Mouse (Mus musculus) heart, embryonic 11.5 days (tissue): ENCODE results near the gene Tmem26. TPM values are rescaled to one million over a fixed set of nuclear protein-coding genes. Genes with fewer than 3 reads are reported as not detected.

Source experiments
- ATAC-seq: fragments of 200-750 bp; cut with Nextera tagmentation; replicated peaks from 2 replicates; pipeline ENCODE4 v1.8.0; 2017; ENCODE audit warnings: moderate library complexity; ENCODE audit not compliant: insufficient number of reproducible peaks, low FRiP score, low TSS enrichment
- H3K27ac ChIP-seq: fragments of 300-500 bp; sonication (generic); 2 replicates; pipeline ENCODE4 v1.5.1; 2014; ENCODE audit warnings: mild to moderate bottlenecking, low read depth, low read length
- H3K27me3 ChIP-seq: fragments of 300-500 bp; sonication (generic); 2 replicates; pipeline ENCODE4 v1.6.1; 2014; ENCODE audit warnings: mild to moderate bottlenecking, low read length, mixed read lengths; ENCODE audit not compliant: control insufficient read depth, insufficient read depth
- H3K36me3 ChIP-seq: fragments of 300-500 bp; sonication (generic); 2 replicates; pipeline ENCODE4 v1.6.1; 2014; ENCODE audit warnings: mild to moderate bottlenecking, low read length, moderate library complexity, mixed read lengths; ENCODE audit not compliant: control insufficient read depth, insufficient read depth
- H3K4me1 ChIP-seq: fragments of 300-500 bp; sonication (generic); 2 replicates; pipeline ENCODE4 v1.6.1; 2014; ENCODE audit warnings: low read length; ENCODE audit not compliant: control insufficient read depth, insufficient read depth
- H3K4me2 ChIP-seq: fragments of 300-500 bp; sonication (generic); 2 replicates; pipeline ENCODE4 v1.6.1; 2014; ENCODE audit warnings: mild to moderate bottlenecking, moderate library complexity
- H3K4me3 ChIP-seq: fragments of 300-500 bp; sonication (generic); 2 replicates; pipeline ENCODE4 v1.5.1; 2014; ENCODE audit warnings: low read depth, low read length
- H3K9ac ChIP-seq: fragments of 300-500 bp; sonication (generic); 2 replicates; pipeline ENCODE4 v1.6.1; 2014; ENCODE audit warnings: mild to moderate bottlenecking, low read depth, low read length, moderate library complexity
- H3K9me3 ChIP-seq: fragments of 300-500 bp; sonication (generic); replicated peaks from 2 replicates; pipeline ENCODE4 v1.6.1; 2016; ENCODE audit warnings: low read length; ENCODE audit not compliant: control insufficient read depth
- WGBS: fragments of 180-500 bp; shearing (Covaris S2); extraction: QIAGEN DNeasy Blood & Tissue Kit; methylation state at CpG from one replicate; pipeline ENCODE4 v1.1.7; 2014; ENCODE audit not compliant: insufficient replicate concordance; 5-methylcytosine and 5-hydroxymethylcytosine counted together
- polyA plus RNA-seq: library from polyadenylated mRNA; unstranded; fragments of >200 nt; fragmentation: Nextera tagmentation; extraction: Ambion mirVana; gene quantifications from 2 replicates; pipeline ENCODE4 v1.2.1, GENCODE M21; 2014

The Tmem26 gene
- polyA plus RNA-seq, result 3.9 and 4.3 TPM in 2 replicates

GRCm38 (mm10) chr10:68723568-68724360 is at the start of gene Tmem26:
Gene Tmem26 (plus strand): TSS chr10:68723646.
- peak within 1 kb of the TSS; percentile 65; the same call in 1 of the 2 replicates for H3K9ac ChIP-seq
- WGBS, result 1% methylated on average over 32 of the region's 32 CpGs

GRCm38 (mm10) chr10:68678678-68679077 is 44.8 kb upstream of the Tmem26 start:
- WGBS, result 66% methylated on average over 4 of the region's 4 CpGs

More at GRCm38 (mm10) chr10:68723568-68724360, at the start of gene Tmem26:
- Histone ChIP-seq H3K4me3 (peak within 1 kb of the TSS; percentile 56), H3K27ac (no peak within 1 kb of the TSS), H3K4me1 (no peaks in the 10 kb centered on the region; the same call in 1 of the 2 replicates), H3K4me2 (peak within 1 kb of the TSS; percentile 91), H3K27me3 (peaks cover 6% of the 10 kb centered on the region; the same call in 1 of the 2 replicates), H3K36me3 (no peaks in the 10 kb centered on the region), H3K9me3 (no peaks in the 10 kb centered on the region)
- peak; percentile 68 for ATAC-seq

GRCm38 (mm10) chr10:68681233-68681632 is 42.2 kb upstream of the Tmem26 start:
- no peak overlapping the region for H3K4me3 ChIP-seq
- H3K9me3 ChIP-seq, result no peaks in the 10 kb centered on the region
- WGBS, result 56% methylated on average over 4 of the region's 4 CpGs
- H3K27me3 ChIP-seq, result no peaks in the 10 kb centered on the region
- no peaks in the 10 kb centered on the region for H3K4me1 ChIP-seq
- no peak overlapping the region for H3K4me2 ChIP-seq
- no peak overlapping the region for H3K27ac ChIP-seq
- no peak for ATAC-seq
- no peak overlapping the region for H3K9ac ChIP-seq
- H3K36me3 ChIP-seq, result no peaks in the 10 kb centered on the region

More at GRCm38 (mm10) chr10:68678678-68679077, 44.8 kb upstream of the Tmem26 start:
- Histone ChIP-seq H3K36me3 (no peaks in the 10 kb centered on the region), H3K27ac (no peak overlapping the region), H3K27me3 (no peaks in the 10 kb centered on the region), H3K4me2 (no peak overlapping the region), H3K9ac (no peak overlapping the region), H3K9me3 (no peaks in the 10 kb centered on the region), H3K4me1 (no peaks in the 10 kb centered on the region), H3K4me3 (no peak overlapping the region)
- ATAC-seq, result no peak

GRCm38 (mm10) chr10:68685510-68685909 is 37.9 kb upstream of the Tmem26 start:
- no peaks in the 10 kb centered on the region for H3K27me3 ChIP-seq
- no peak overlapping the region for H3K27ac ChIP-seq
- no peaks in the 10 kb centered on the region for H3K9me3 ChIP-seq
- H3K4me1 ChIP-seq, result no peaks in the 10 kb centered on the region
- H3K4me2 ChIP-seq, result no peak overlapping the region
- ATAC-seq, result no peak
- no peak overlapping the region for H3K9ac ChIP-seq
- no peaks in the 10 kb centered on the region for H3K36me3 ChIP-seq
- no peak overlapping the region for H3K4me3 ChIP-seq

GRCm38 (mm10) chr10:68691116-68691515 is 32.3 kb upstream of the Tmem26 start:
- H3K27ac ChIP-seq, result no peak overlapping the region
- 80% methylated on average over 7 of the region's 7 CpGs for WGBS
- H3K36me3 ChIP-seq, result no peaks in the 10 kb centered on the region
- H3K9me3 ChIP-seq, result no peaks in the 10 kb centered on the region
- H3K4me3 ChIP-seq, result no peak overlapping the region
- no peaks in the 10 kb centered on the region for H3K27me3 ChIP-seq
- no peak overlapping the region for H3K9ac ChIP-seq
- H3K4me2 ChIP-seq, result no peak overlapping the region
- ATAC-seq, result no peak
- H3K4me1 ChIP-seq, result no peaks in the 10 kb centered on the region

GRCm38 (mm10) chr10:68692401-68692800 is 31.0 kb upstream of the Tmem26 start:
- no peaks in the 10 kb centered on the region for H3K36me3 ChIP-seq
- no peaks in the 10 kb centered on the region for H3K9me3 ChIP-seq
- no peak overlapping the region for H3K9ac ChIP-seq
- no peak overlapping the region for H3K27ac ChIP-seq
- H3K27me3 ChIP-seq, result no peaks in the 10 kb centered on the region
- 84% methylated on average over 1 of the region's 1 CpGs for WGBS
- H3K4me1 ChIP-seq, result no peaks in the 10 kb centered on the region
- no peak overlapping the region for H3K4me2 ChIP-seq
- no peak overlapping the region for H3K4me3 ChIP-seq
- ATAC-seq, result no peak

- H3K27me3 ChIP-seq, result no peaks in the 10 kb centered on the region
- no peaks in the 10 kb centered on the region for H3K36me3 ChIP-seq
- H3K4me1 ChIP-seq, result no peaks in the 10 kb centered on the region
- no peak overlapping the region for H3K4me2 ChIP-seq
- no peak overlapping the region for H3K27ac ChIP-seq
- no peaks in the 10 kb centered on the region for H3K9me3 ChIP-seq
- ATAC-seq, result 0 out of 2 replicates have a peak, but pooled peaks have one; percentile 22
- no peak overlapping the region for H3K4me3 ChIP-seq
- H3K9ac ChIP-seq, result no peak overlapping the region
Observed at GRCm38 (mm10) chr10:68695760-68696336, 27.6 kb upstream of the Tmem26 start.

- Histone ChIP-seq H3K4me2 (no peak overlapping the region), H3K27ac (no peak overlapping the region), H3K27me3 (no peaks in the 10 kb centered on the region), H3K9me3 (no peaks in the 10 kb centered on the region), H3K4me3 (no peak overlapping the region), H3K36me3 (no peaks in the 10 kb centered on the region), H3K9ac (no peak overlapping the region), H3K4me1 (no peaks in the 10 kb centered on the region)
- 58% methylated on average over 2 of the region's 2 CpGs for WGBS
- ATAC-seq, result no peak
Observed at GRCm38 (mm10) chr10:68704268-68704667, 19.2 kb upstream of the Tmem26 start.
